Mouse (Mus musculus): ENCODE measurements around the gene Pcmt1.

DNA sequence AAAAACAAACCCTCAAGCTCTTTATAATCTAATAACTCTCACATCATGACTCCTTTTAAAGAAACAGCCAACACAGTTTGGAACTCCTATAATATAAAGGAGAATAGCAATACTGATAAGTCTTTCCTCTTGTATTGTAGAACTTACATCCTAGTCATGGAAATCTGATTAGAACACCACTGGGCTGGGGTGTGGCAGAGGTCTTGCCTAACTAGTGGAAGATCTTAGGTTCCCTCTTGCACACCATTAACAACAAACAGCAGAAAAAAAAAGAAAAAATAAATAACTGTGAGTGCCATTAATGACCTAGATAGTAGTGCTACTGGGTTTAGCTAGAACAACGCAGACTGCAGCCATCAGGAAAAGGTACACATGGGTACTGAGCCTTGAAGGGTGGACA lies 16.0 kb downstream of the Pcmt1 start:
- TF ChIP-seq CTCF (IDR thresholded peaks at IDR 0.05; ENCODE audit: insufficient read depth, low read depth, low read length) = no peak
- no peak for TF ChIP-seq POLR2A (IDR thresholded peaks at IDR 0.05; ENCODE audit: insufficient read depth, low read depth, low read length)
